In the genomic region with DNA sequence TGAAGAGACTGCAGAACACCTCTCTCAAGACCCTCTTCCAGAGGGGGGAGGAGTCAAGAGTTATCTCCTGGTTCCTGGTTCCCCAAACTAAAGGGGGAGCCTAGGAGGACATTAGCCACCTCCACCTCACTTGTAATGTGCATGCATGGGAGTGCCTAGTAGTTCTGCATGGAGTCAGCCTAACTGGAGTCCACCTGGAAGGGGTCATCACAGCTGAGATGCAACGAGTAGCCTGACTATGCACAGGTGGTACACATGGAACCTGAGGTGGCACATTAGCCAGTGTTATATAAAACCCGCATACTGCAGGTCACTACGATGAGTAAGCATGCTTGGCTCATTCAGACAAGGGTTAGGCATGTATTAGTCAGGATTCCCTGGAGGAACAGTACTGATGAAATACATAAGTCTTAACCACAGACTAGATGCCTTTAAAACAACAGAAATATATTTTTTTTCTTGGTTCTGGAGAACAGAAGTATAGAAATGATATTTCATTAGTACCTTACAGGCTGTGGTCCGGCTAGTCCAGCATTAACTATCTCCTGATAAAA, we compare ENCODE assay signal across 22 mouse cellular contexts. TPM values are rescaled to one million over a fixed set of nuclear protein-coding genes. Genes with fewer than 3 reads are reported as not detected.
A peak's percentile ranks its signal among the peaks of the same experiment; 100 is the strongest.
DNase-seq lines count a peak whose midpoint lies in the region; ATAC-seq and TF ChIP-seq lines count a peak whose summit lies in the region.
"Had no signal": no experiment of that assay in that cellular context is flagged by ENCODE, and none has a peak within 500 bp of the region (broad histone marks: within the 10 kb centered on the region; RNA-seq: fewer than 3 reads in every experiment).

No protein-coding gene starts in this region.

- peak; percentile 17 for DNase-seq in midbrain, embryonic 11.5 days (ENCODE audit: low spot score, missing footprints)
- no peak for DNase-seq in midbrain, embryonic 14.5 days
- peak; percentile 97 for DNase-seq in 3T3-L1 (ENCODE audit: low read depth, low spot score)
- no peak for DNase-seq in cerebellum, adult 2 months
- DNase-seq: adrenal gland, adult 2 months; adrenal gland, postnatal 25 days; cerebellum, adult 8-10 months; cerebellum, postnatal 14 days; embryo, embryonic 11 days; gastrocnemius, postnatal 10 days; heart, adult 2 months; heart, postnatal 4 days; kidney, adult 2 months had no signal

- no peaks in the 10 kb centered on the region for H3K27me3 ChIP-seq in midbrain, embryonic 11.5 days (ENCODE audit: control insufficient read depth, insufficient read depth, low read length)
- H3K27me3 ChIP-seq in midbrain, embryonic 14.5 days (ENCODE audit: control insufficient read depth, insufficient read depth, low read length) = no peaks in the 10 kb centered on the region
- no peaks in the 10 kb centered on the region for H3K27me3 ChIP-seq in C2C12 (ENCODE audit: control insufficient read depth, insufficient read depth, insufficient read length)
- no peaks in the 10 kb centered on the region for H3K27me3 ChIP-seq in cerebellum, adult 2 months (ENCODE audit: control insufficient read depth, insufficient read depth, low read length)
- H3K27me3 ChIP-seq: embryonic facial prominence, embryonic 15.5 days; forebrain, embryonic 15.5 days; heart, embryonic 13.5 days; hindbrain, embryonic 12.5 days had no signal

- no peak for ATAC-seq in midbrain, embryonic 11.5 days (ENCODE audit: low FRiP score)
- no peak for ATAC-seq in midbrain, embryonic 14.5 days (ENCODE audit: low FRiP score, low TSS enrichment)
- ATAC-seq in activated CD4-positive, CD25-positive, alpha-beta regulatory T cell, adult 4 months = no peak
- ATAC-seq: forebrain, embryonic 15.5 days; hindbrain, embryonic 16.5 days; inflammation-experienced regulatory T-cells, adult 6 months had no signal

- H3K79me3 ChIP-seq in C2C12 (ENCODE audit: low read depth) = no peaks in the 10 kb centered on the region

- no peak overlapping the region for H3ac ChIP-seq in C2C12 (ENCODE audit: control insufficient read depth, insufficient read length, low read depth)

- no peaks in the 10 kb centered on the region for H3K36me3 ChIP-seq in midbrain, embryonic 11.5 days (ENCODE audit: control insufficient read depth, insufficient read depth, low read length)
- H3K36me3 ChIP-seq in midbrain, embryonic 14.5 days (ENCODE audit: control insufficient read depth, insufficient read depth, low read length) = no peaks in the 10 kb centered on the region
- H3K36me3 ChIP-seq in C2C12 (ENCODE audit: control insufficient read depth, insufficient read depth) = no peaks in the 10 kb centered on the region
- H3K36me3 ChIP-seq: embryonic facial prominence, embryonic 15.5 days; forebrain, embryonic 15.5 days; heart, embryonic 13.5 days; hindbrain, embryonic 12.5 days had no signal

- no peaks in the 10 kb centered on the region for H3K4me1 ChIP-seq in midbrain, embryonic 11.5 days (ENCODE audit: control insufficient read depth, insufficient read depth, low read length)
- H3K4me1 ChIP-seq in midbrain, embryonic 14.5 days (ENCODE audit: control insufficient read depth, insufficient read depth, low read length) = no peaks in the 10 kb centered on the region
- peaks cover 22% of the 10 kb centered on the region for H3K4me1 ChIP-seq in embryonic fibroblast, embryonic 13.5 days (ENCODE audit: control insufficient read depth, insufficient read depth, low read length)
- peaks cover 11% of the 10 kb centered on the region; the same call in 1 of the 2 replicates for H3K4me1 ChIP-seq in cerebellum, adult 2 months (ENCODE audit: control insufficient read depth, insufficient read depth, low read length)
- H3K4me1 ChIP-seq: forebrain, embryonic 15.5 days; hindbrain, embryonic 12.5 days had no signal

- H3K4me3 ChIP-seq in midbrain, embryonic 11.5 days (ENCODE audit: low read depth, low read length) = no peak overlapping the region
- H3K4me3 ChIP-seq in midbrain, embryonic 14.5 days (replicated peaks; ENCODE audit: low read depth, low read length) = no peak overlapping the region
- no peak overlapping the region for H3K4me3 ChIP-seq in C2C12 (ENCODE audit: insufficient read depth, poor library complexity, severe bottlenecking)
- H3K4me3 ChIP-seq in embryonic fibroblast, embryonic 13.5 days (ENCODE audit: insufficient read depth, low read length) = no peak overlapping the region
- H3K4me3 ChIP-seq in cerebellum, adult 2 months (replicated peaks; ENCODE audit: insufficient read depth, low read depth, low read length) = no peak overlapping the region
- H3K4me3 ChIP-seq: embryonic facial prominence, embryonic 15.5 days; forebrain, embryonic 15.5 days; heart, adult 2 months; heart, embryonic 13.5 days; hindbrain, embryonic 12.5 days had no signal

- WGBS in midbrain, embryonic 11.5 days = 90% methylated on average over 4 of the region's 4 CpGs
- 94% methylated on average over 4 of the region's 4 CpGs for WGBS in midbrain, embryonic 14.5 days
- WGBS in cerebellum, adult 2 months = 81% methylated on average over 4 of the region's 4 CpGs

- no peak overlapping the region for H3K27ac ChIP-seq in midbrain, embryonic 11.5 days (ENCODE audit: low read depth, low read length)
- no peak overlapping the region for H3K27ac ChIP-seq in midbrain, embryonic 14.5 days (replicated peaks; ENCODE audit: low read depth, low read length)
- peak overlapping the region; percentile 17; the same call in 1 of the 2 replicates for H3K27ac ChIP-seq in embryonic fibroblast, embryonic 13.5 days (ENCODE audit: insufficient read depth, low read length)
- H3K27ac ChIP-seq in cerebellum, adult 2 months (ENCODE audit: insufficient read depth, low read length) = no peak overlapping the region
- H3K27ac ChIP-seq: embryonic facial prominence, embryonic 15.5 days; forebrain, embryonic 15.5 days; heart, adult 2 months; heart, embryonic 13.5 days; hindbrain, embryonic 12.5 days had no signal

- no peak overlapping the region for H3K4me2 ChIP-seq in midbrain, embryonic 11.5 days
- no peak overlapping the region for H3K4me2 ChIP-seq in midbrain, embryonic 14.5 days (ENCODE audit: low read length)
- H3K4me2 ChIP-seq: embryonic facial prominence, embryonic 15.5 days; forebrain, embryonic 15.5 days; heart, embryonic 13.5 days; hindbrain, embryonic 12.5 days had no signal

- H3K79me2 ChIP-seq in C2C12 (ENCODE audit: control insufficient read depth, insufficient read depth) = no peaks in the 10 kb centered on the region

- no peak for TF ChIP-seq CTCF in C2C12 (IDR thresholded peaks at IDR 0.05; ENCODE audit: control insufficient read depth, insufficient read depth, insufficient read length)
- TF ChIP-seq CTCF in embryonic fibroblast, embryonic 13.5 days (IDR thresholded peaks at IDR 0.05; ENCODE audit: borderline replicate concordance, insufficient read depth, low read length) = no peak
- TF ChIP-seq CTCF in cerebellum, adult 2 months (IDR thresholded peaks at IDR 0.05; ENCODE audit: borderline replicate concordance, insufficient read depth, low read depth, low read length) = no peak

- H3K9me3 ChIP-seq in midbrain, embryonic 11.5 days (ENCODE audit: control insufficient read depth, low read length) = no peaks in the 10 kb centered on the region
- H3K9me3 ChIP-seq in midbrain, embryonic 14.5 days (ENCODE audit: control insufficient read depth, low read length) = no peaks in the 10 kb centered on the region
- H3K9me3 ChIP-seq: embryonic facial prominence, embryonic 15.5 days; forebrain, embryonic 15.5 days; heart, embryonic 13.5 days; hindbrain, embryonic 12.5 days had no signal

- no peak for TF ChIP-seq POLR2A in embryonic fibroblast, embryonic 13.5 days (IDR thresholded peaks at IDR 0.05; ENCODE audit: low read depth, low read length)
- no peak for TF ChIP-seq POLR2A in cerebellum, adult 2 months (IDR thresholded peaks at IDR 0.05; ENCODE audit: borderline replicate concordance, insufficient read depth, low read length)

- no peak overlapping the region for H3K9ac ChIP-seq in midbrain, embryonic 11.5 days (ENCODE audit: low read length)
- H3K9ac ChIP-seq in midbrain, embryonic 14.5 days (replicated peaks; ENCODE audit: low read length) = no peak overlapping the region
- H3K9ac ChIP-seq: embryonic facial prominence, embryonic 15.5 days; forebrain, embryonic 15.5 days; heart, embryonic 13.5 days; hindbrain, embryonic 12.5 days had no signal

TF ChIP-seq in C2C12, 6 proteins besides CTCF, POLR2A, EP300 and RAD21:
- TF ChIP-seq FOSL1 (IDR thresholded peaks at IDR 0.05; ENCODE audit: insufficient read depth, low read length, poor library complexity, severe bottlenecking) (peak; percentile 76), USF1 (IDR thresholded peaks at IDR 0.05; ENCODE audit: low read depth) (no peak), MAX (IDR thresholded peaks at IDR 0.05) (no peak), MYOD1 (IDR thresholded peaks at IDR 0.05; ENCODE audit: control insufficient read depth, insufficient read length, low read depth) (peak; percentile 90), CEBPB (IDR thresholded peaks at IDR 0.05; ENCODE audit: low read depth) (peak; percentile 77), MYOG (IDR thresholded peaks at IDR 0.05; ENCODE audit: control insufficient read depth, extremely low read depth, insufficient read length) (no peak)
TF ChIP-seq in C2C12: peak in this region for 3.

RNA-seq across cellular contexts. Expression of gene Heg1, which starts 17.1 kb away (rescaled TPM):
- 39.5 and 40.7 TPM in 2 replicates for polyA plus RNA-seq in midbrain, embryonic 11.5 days (2014; fragmentation: Nextera tagmentation; extraction: Ambion mirVana)
- 8.9 and 15.9 TPM in 2 replicates for polyA plus RNA-seq in midbrain, embryonic 14.5 days (2014; fragmentation: Nextera tagmentation; extraction: Ambion mirVana)
- 4.4 TPM for polyA plus RNA-seq in C2C12 (2012; fragmentation: generic; extraction: Trizol)
- polyA plus RNA-seq in embryonic fibroblast, embryonic 13.5 days (2011; ENCODE audit: insufficient read length, low read depth, missing spikeins) = 32.2 and 33.7 TPM in 2 replicates
- polyA plus RNA-seq in activated CD4-positive, CD25-positive, alpha-beta regulatory T cell, adult 4 months (2017; shearing (Covaris generic)) = 10 to 100 TPM; 27.0 to 32.0 TPM
- polyA plus RNA-seq in cerebellum, adult 2 months (2012; rRNA removed) = 21.9 and 24.4 TPM in 2 replicates

Comparison
In these comparisons a context has a peak if more than half of its experiments do, and no peak if none do; other contexts are left out.
1. DNase-seq: peak in midbrain, embryonic 11.5 days (single experiment) and 3T3-L1 (single experiment); none in midbrain, embryonic 14.5 days (single experiment) and cerebellum, adult 2 months (0 of 2).